Comparison of ENCODE assay signal across 21 mouse cellular contexts in the genomic region with DNA sequence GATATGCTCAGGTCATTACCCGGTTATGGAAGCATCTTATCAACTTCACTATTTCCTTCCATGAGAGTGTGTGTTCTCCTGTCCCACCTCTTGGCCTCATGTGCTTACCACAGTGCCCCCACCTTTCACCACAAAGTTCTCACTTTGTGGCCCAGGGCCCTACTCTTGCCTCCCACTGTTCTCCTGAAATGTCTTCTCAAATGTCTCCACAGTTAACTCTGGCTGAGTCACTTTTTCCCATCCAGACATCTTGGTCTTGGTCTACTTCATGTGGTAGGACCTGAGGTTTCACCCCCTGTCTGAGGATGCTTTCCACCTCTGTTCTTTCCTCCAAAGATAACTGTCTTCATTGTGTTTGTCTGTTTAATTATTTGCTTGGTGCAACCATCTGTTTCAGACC.
DNase-seq lines count a peak whose midpoint lies in the region; TF ChIP-seq lines count a peak whose summit lies in the region.
"Had no signal": no experiment of that assay in that cellular context is flagged by ENCODE, and none has a peak within 500 bp of the region (broad histone marks: within the 10 kb centered on the region; RNA-seq: fewer than 3 reads in every experiment).

No protein-coding gene starts in this region.

- TF ChIP-seq EP300 in MEL (IDR thresholded peaks at IDR 0.05; ENCODE audit: low read depth in 1 of 2, low read length in 2 of 2), result 0 out of 4 replicates have a peak, but pooled peaks have one; percentile 23 to 36

- no peak for TF ChIP-seq CTCF in MEL (IDR thresholded peaks at IDR 0.05 in 2 of 3, conservative IDR thresholded peaks at IDR 0.05 in 1 of 3; ENCODE audit: control insufficient read depth in 1 of 3, insufficient read depth in 1 of 3, low read depth in 2 of 3, low read length in 3 of 3, poor library complexity in 1 of 3, severe bottlenecking in 1 of 3)

- peaks cover 2% of the 10 kb centered on the region; the same call in 1 of the 2 replicates for H3K79me2 ChIP-seq in MEL (ENCODE audit: control insufficient read depth, insufficient read depth, low read length, poor library complexity)

- TF ChIP-seq RAD21 in MEL (IDR thresholded peaks at IDR 0.05; ENCODE audit: low read depth, low read length), result no peak

- no peaks in the 10 kb centered on the region for H3K27me3 ChIP-seq in MEL (ENCODE audit: control insufficient read depth in 1 of 2, insufficient read depth in 2 of 2, low read length in 2 of 2)
- H3K27me3 ChIP-seq: embryonic facial prominence, embryonic 12.5 days; embryonic facial prominence, embryonic 15.5 days; hindbrain, embryonic 12.5 days; hindbrain, embryonic 15.5 days had no signal

- H3K9ac ChIP-seq in MEL (ENCODE audit: control insufficient read depth, low read depth, low read length, poor library complexity, severe bottlenecking), result no peak overlapping the region
- H3K9ac ChIP-seq: embryonic facial prominence, embryonic 12.5 days; embryonic facial prominence, embryonic 15.5 days; forebrain, postnatal 0 days; hindbrain, embryonic 12.5 days; hindbrain, embryonic 15.5 days had no signal

- H3K36me3 ChIP-seq in MEL (ENCODE audit: control insufficient read depth in 1 of 2, insufficient read depth in 2 of 2, low read length in 2 of 2), result peaks cover 7 to 25% of the 10 kb centered on the region in 2 experiments
- H3K36me3 ChIP-seq: embryonic facial prominence, embryonic 12.5 days; embryonic facial prominence, embryonic 15.5 days; hindbrain, embryonic 12.5 days; hindbrain, embryonic 15.5 days had no signal

- peaks cover 18 to 28% of the 10 kb centered on the region in 2 experiments for H3K4me1 ChIP-seq in MEL (ENCODE audit: control insufficient read depth in 1 of 2, insufficient read depth in 2 of 2, low read length in 2 of 2)
- H3K4me1 ChIP-seq: hindbrain, embryonic 15.5 days had no signal

- TF ChIP-seq POLR2A in MEL (IDR thresholded peaks at IDR 0.05; ENCODE audit: control insufficient read depth in 1 of 2, insufficient read depth in 1 of 2, low read depth in 1 of 2, low read length in 2 of 2, poor library complexity in 1 of 2), result no peak

- H3K4me3 ChIP-seq in MEL (ENCODE audit: control insufficient read depth in 1 of 2, insufficient read depth in 1 of 2, low read depth in 2 of 2, low read length in 2 of 2), result no peak overlapping the region
- H3K4me3 ChIP-seq: embryonic facial prominence, embryonic 12.5 days; embryonic facial prominence, embryonic 15.5 days; gastrocnemius, adult 2 months; hindbrain, embryonic 12.5 days; hindbrain, embryonic 15.5 days had no signal

- DNase-seq in 3T3-L1 (ENCODE audit: low read depth, low spot score) (peak; percentile 9), MEL (ENCODE audit: low read depth, low spot score) (peak; percentile 39), adipocyte (ENCODE audit: low spot score) (no peak)
- DNase-seq in CD4-positive, CD25-positive, alpha-beta regulatory T cell, adult 2 months (ENCODE audit: low read depth, low spot score), result peak; percentile 49
- DNase-seq in induced T-regulatory cell, adult 2 months (ENCODE audit: low read depth), result peak; percentile 44
- no peak for DNase-seq in urinary bladder, postnatal 14 days (ENCODE audit: low spot score)
- DNase-seq in cerebellum, adult 9-10 months, result no peak
- DNase-seq in thymus, postnatal 25 days, result no peak
- DNase-seq: adrenal gland, postnatal 10 days; adrenal gland, postnatal 36 days; cerebellum, adult 2 months; cerebellum, postnatal 14 days; forebrain, postnatal 0 days; gastrocnemius, adult 2 months; gastrocnemius, postnatal 14 days; heart, adult 11 months; kidney, adult 2 months had no signal

- H3K9me3 ChIP-seq in MEL (replicated peaks; ENCODE audit: insufficient read depth, low read length), result no peaks in the 10 kb centered on the region
- H3K9me3 ChIP-seq: embryonic facial prominence, embryonic 12.5 days; embryonic facial prominence, embryonic 15.5 days; hindbrain, embryonic 12.5 days; hindbrain, embryonic 15.5 days had no signal

- peak overlapping the region; percentile 24; the same call in 1 of the 2 replicates for H3K27ac ChIP-seq in MEL (ENCODE audit: control insufficient read depth, low read depth, low read length)
- H3K27ac ChIP-seq: embryonic facial prominence, embryonic 12.5 days; embryonic facial prominence, embryonic 15.5 days; gastrocnemius, adult 2 months; hindbrain, embryonic 12.5 days; hindbrain, embryonic 15.5 days had no signal

TF ChIP-seq in MEL, 35 proteins besides CTCF, POLR2A, EP300 and RAD21:
- TF ChIP-seq MAX (IDR thresholded peaks at IDR 0.05; ENCODE audit: low read length) (0 out of 2 replicates have a peak, but pooled peaks have one; percentile 1), ZMIZ1 (IDR thresholded peaks at IDR 0.05; ENCODE audit: low read depth, low read length) (no peak)

Comparison
In these comparisons a context has a peak if more than half of its experiments do, and no peak if none do; other contexts are left out.
1. DNase-seq: peak in 3T3-L1 (single experiment), CD4-positive, CD25-positive, alpha-beta regulatory T cell, adult 2 months (single experiment), MEL (single experiment) and induced T-regulatory cell, adult 2 months (single experiment); none in urinary bladder, postnatal 14 days (single experiment), cerebellum, adult 9-10 months (single experiment), thymus, postnatal 25 days (single experiment) and adipocyte (single experiment).